Mouse (Mus musculus) activated CD4-positive, CD25-positive, alpha-beta regulatory T cell, adult 4 months (primary cell): ENCODE measurements at regions not wholly inside any gene's neighbourhood (a gene's known extent, or its start where the extent isn't known, plus 50 kb on each side); places are given as distances from the start of the nearest gene placed in this dataset.

Source experiments
- ATAC-seq: one replicate; pipeline ENCODE4 v1.8.0; 2017

- no peak for ATAC-seq
These were observed 367.3 kb upstream of the Nfe2l3 start for GRCm38 (mm10) chr6:51065156-51065555.

GRCm38 (mm10) chr6:51067332-51067731 lies 365.1 kb upstream of the Nfe2l3 start:
- ATAC-seq, result no peak

- no peak for ATAC-seq
These were observed 362.5 kb upstream of the Nfe2l3 start for GRCm38 (mm10) chr6:51069945-51070344.

- ATAC-seq, result no peak
These were observed 361.2 kb upstream of the Nfe2l3 start for GRCm38 (mm10) chr6:51071243-51071642.

- no peak for ATAC-seq
These were observed 357.4 kb upstream of the Nfe2l3 start for GRCm38 (mm10) chr6:51075026-51075425.

- ATAC-seq, result no peak
These were observed 355.4 kb upstream of the Nfe2l3 start for GRCm38 (mm10) chr6:51076861-51077768.

GRCm38 (mm10) chr6:51077769-51078096 lies 354.7 kb upstream of the Nfe2l3 start:
- ATAC-seq, result no peak

GRCm38 (mm10) chr6:51078353-51078966 lies 354.0 kb upstream of the Nfe2l3 start:
- no peak for ATAC-seq

- ATAC-seq, result no peak
These were observed 353.5 kb upstream of the Nfe2l3 start for GRCm38 (mm10) chr6:51078967-51079355.

GRCm38 (mm10) chr6:51081056-51081455 lies 351.4 kb upstream of the Nfe2l3 start:
- ATAC-seq, result no peak

- no peak for ATAC-seq
These were observed 347.8 kb upstream of the Nfe2l3 start for GRCm38 (mm10) chr6:51084656-51085055.

GRCm38 (mm10) chr6:51085547-51085946 lies 346.9 kb upstream of the Nfe2l3 start:
- no peak for ATAC-seq

GRCm38 (mm10) chr6:51086347-51086746 lies 346.1 kb upstream of the Nfe2l3 start:
- no peak for ATAC-seq

- no peak for ATAC-seq
These were observed 344.7 kb upstream of the Nfe2l3 start for GRCm38 (mm10) chr6:51087806-51088205.

GRCm38 (mm10) chr6:51088641-51089372 lies 343.7 kb upstream of the Nfe2l3 start:
- ATAC-seq, result no peak

- no peak for ATAC-seq
These were observed 339.3 kb upstream of the Nfe2l3 start for GRCm38 (mm10) chr6:51093196-51093595.

- ATAC-seq, result no peak
These were observed 338.2 kb upstream of the Nfe2l3 start for GRCm38 (mm10) chr6:51094304-51094703.

- no peak for ATAC-seq
These were observed 335.0 kb upstream of the Nfe2l3 start for GRCm38 (mm10) chr6:51097488-51097887.

- ATAC-seq, result no peak
These were observed 332.1 kb upstream of the Nfe2l3 start for GRCm38 (mm10) chr6:51100341-51100740.

GRCm38 (mm10) chr6:51103236-51103635 lies 329.2 kb upstream of the Nfe2l3 start:
- no peak for ATAC-seq

- ATAC-seq, result no peak
These were observed 328.1 kb upstream of the Nfe2l3 start for GRCm38 (mm10) chr6:51104336-51104735.

- ATAC-seq, result no peak
These were observed 324.0 kb upstream of the Nfe2l3 start for GRCm38 (mm10) chr6:51108336-51108956.

GRCm38 (mm10) chr6:51110596-51110995 lies 321.9 kb upstream of the Nfe2l3 start:
- no peak for ATAC-seq
